Mouse (Mus musculus) C2C12 (cell line): Measurements from ENCODE around the gene Nlrc4. TPM values are rescaled to one million over a fixed set of nuclear protein-coding genes. Genes with fewer than 3 reads are reported as not detected.

Experiments used
- H3K27me3 ChIP-seq: one replicate; pipeline ENCODE4 v1.6.1; 2011; ENCODE audit not compliant: control insufficient read depth, insufficient read depth, insufficient read length
- H3K36me3 ChIP-seq: one replicate; pipeline ENCODE4 v1.6.1; 2011; ENCODE audit not compliant: control insufficient read depth, insufficient read depth
- H3K4me3 ChIP-seq: one replicate; pipeline ENCODE4 v1.5.1; 2011; ENCODE audit warnings: mild to moderate bottlenecking, control low read depth; ENCODE audit not compliant: poor library complexity, insufficient read depth, severe bottlenecking
- H3K79me2 ChIP-seq: one replicate; pipeline ENCODE4 v1.6.1; 2011; ENCODE audit not compliant: control insufficient read depth, insufficient read depth
- H3K79me3 ChIP-seq: one replicate; pipeline ENCODE4 v1.6.1; 2011; ENCODE audit warnings: low read depth, control low read depth
- H3ac ChIP-seq: one replicate; pipeline ENCODE3; 2011; ENCODE audit warnings: low read depth; ENCODE audit not compliant: control insufficient read depth, insufficient read length
- CEBPB ChIP-seq: IDR thresholded peaks from one replicate; pipeline ENCODE4 v1.6.1; 2011; ENCODE audit warnings: low read depth, mild to moderate bottlenecking, control low read depth, moderate library complexity
- CTCF ChIP-seq: IDR thresholded peaks from one replicate; pipeline ENCODE4 v1.5.1; 2011; ENCODE audit not compliant: control insufficient read depth, insufficient read depth, insufficient read length
- FOSL1 ChIP-seq: IDR thresholded peaks from one replicate; pipeline ENCODE4 v1.8.0; 2011; ENCODE audit warnings: mild to moderate bottlenecking, low read length; ENCODE audit not compliant: poor library complexity, insufficient read depth, severe bottlenecking
- MAX ChIP-seq: IDR thresholded peaks from one replicate; pipeline ENCODE4 v1.6.1; 2011; ENCODE audit warnings: mild to moderate bottlenecking, control low read depth
- MYOD1 ChIP-seq: IDR thresholded peaks from one replicate; pipeline ENCODE4 v1.6.1; 2011; ENCODE audit warnings: low read depth; ENCODE audit not compliant: control insufficient read depth, insufficient read length
- MYOG ChIP-seq: IDR thresholded peaks from one replicate; pipeline ENCODE4 v1.6.1; 2011; ENCODE audit not compliant: control insufficient read depth, insufficient read length; ENCODE audit errors: extremely low read depth
- USF1 ChIP-seq: IDR thresholded peaks from one replicate; pipeline ENCODE4 v1.6.1; 2011; ENCODE audit warnings: low read depth, mild to moderate bottlenecking, control low read depth, moderate library complexity
- polyA plus RNA-seq: library from polyadenylated mRNA; unstranded; fragments of >200 nt; fragmentation: generic; extraction: Trizol; gene quantifications from one replicate; pipeline ENCODE4 v1.2.1, GENCODE M21; 2012; ENCODE audit warnings: missing spikeins

The Nlrc4 gene
- polyA plus RNA-seq, 1 experiment = 0.01 TPM

GRCm38 (mm10) chr17:74457972-74458677 is 817 bp downstream of the Nlrc4 start:
- Histone ChIP-seq H3K27me3 (no peaks in the 10 kb centered on the region), H3K36me3 (no peaks in the 10 kb centered on the region), H3K79me2 (no peaks in the 10 kb centered on the region), H3K79me3 (no peaks in the 10 kb centered on the region), H3ac (no peak overlapping the region), H3K4me3 (no peak overlapping the region)
- no peak for TF ChIP-seq MYOG

- Histone ChIP-seq H3K79me2 (no peaks in the 10 kb centered on the region), H3ac (no peak overlapping the region), H3K79me3 (no peaks in the 10 kb centered on the region), H3K27me3 (no peaks in the 10 kb centered on the region), H3K36me3 (no peaks in the 10 kb centered on the region), H3K4me3 (no peak overlapping the region)
- TF ChIP-seq USF1 (no peak), MYOD1 (no peak), CEBPB (no peak), MYOG (no peak), CTCF (no peak), FOSL1 (no peak), MAX (no peak)
These were observed 2.1 kb downstream of the Nlrc4 start for GRCm38 (mm10) chr17:74456825-74457224.

GRCm38 (mm10) chr17:74455426-74455825 is 3.5 kb downstream of the Nlrc4 start:
- Histone ChIP-seq H3K79me3 (no peaks in the 10 kb centered on the region), H3K27me3 (no peaks in the 10 kb centered on the region), H3ac (no peak overlapping the region), H3K4me3 (no peak overlapping the region), H3K79me2 (no peaks in the 10 kb centered on the region), H3K36me3 (no peaks in the 10 kb centered on the region)
- TF ChIP-seq USF1 = no peak
- TF ChIP-seq FOSL1 = no peak
- no peak for TF ChIP-seq CEBPB
- TF ChIP-seq MAX = no peak
- TF ChIP-seq MYOD1 = no peak
- TF ChIP-seq CTCF = no peak
- no peak for TF ChIP-seq MYOG

GRCm38 (mm10) chr17:74454660-74455059 is 4.3 kb downstream of the Nlrc4 start:
- Histone ChIP-seq H3K4me3 (no peak overlapping the region), H3K27me3 (no peaks in the 10 kb centered on the region), H3K79me3 (no peaks in the 10 kb centered on the region), H3ac (no peak overlapping the region), H3K36me3 (no peaks in the 10 kb centered on the region), H3K79me2 (no peaks in the 10 kb centered on the region)
- TF ChIP-seq MAX (no peak), CTCF (no peak), MYOG (no peak), MYOD1 (no peak), FOSL1 (no peak), USF1 (no peak), CEBPB (no peak)

- Histone ChIP-seq H3K27me3 (no peaks in the 10 kb centered on the region), H3K79me2 (no peaks in the 10 kb centered on the region), H3K79me3 (no peaks in the 10 kb centered on the region), H3K4me3 (no peak overlapping the region), H3K36me3 (no peaks in the 10 kb centered on the region), H3ac (no peak overlapping the region)
- TF ChIP-seq MAX (no peak), CTCF (no peak), CEBPB (no peak), FOSL1 (no peak), MYOG (no peak), MYOD1 (no peak), USF1 (no peak)
These were observed 5.0 kb downstream of the Nlrc4 start for GRCm38 (mm10) chr17:74453928-74454327.

- H3K4me3 ChIP-seq = no peak overlapping the region
- no peaks in the 10 kb centered on the region for H3K79me2 ChIP-seq
- H3K27me3 ChIP-seq = peaks cover 21% of the 10 kb centered on the region
- no peaks in the 10 kb centered on the region for H3K79me3 ChIP-seq
- TF ChIP-seq CTCF = no peak
- TF ChIP-seq USF1 = no peak
- TF ChIP-seq MYOG = no peak
- TF ChIP-seq MYOD1 = no peak
- no peak for TF ChIP-seq CEBPB
- TF ChIP-seq FOSL1 = no peak
- TF ChIP-seq MAX = no peak
- H3ac ChIP-seq = no peak overlapping the region
- H3K36me3 ChIP-seq = no peaks in the 10 kb centered on the region
These were observed 9.2 kb downstream of the Nlrc4 start for GRCm38 (mm10) chr17:74449776-74450175.
